Mouse (Mus musculus): ENCODE measurements at regions not wholly inside any gene's neighbourhood (a gene's known extent, or its start where the extent isn't known, plus 50 kb on each side); places are given as distances from the start of the nearest gene placed in this dataset.

DNA sequence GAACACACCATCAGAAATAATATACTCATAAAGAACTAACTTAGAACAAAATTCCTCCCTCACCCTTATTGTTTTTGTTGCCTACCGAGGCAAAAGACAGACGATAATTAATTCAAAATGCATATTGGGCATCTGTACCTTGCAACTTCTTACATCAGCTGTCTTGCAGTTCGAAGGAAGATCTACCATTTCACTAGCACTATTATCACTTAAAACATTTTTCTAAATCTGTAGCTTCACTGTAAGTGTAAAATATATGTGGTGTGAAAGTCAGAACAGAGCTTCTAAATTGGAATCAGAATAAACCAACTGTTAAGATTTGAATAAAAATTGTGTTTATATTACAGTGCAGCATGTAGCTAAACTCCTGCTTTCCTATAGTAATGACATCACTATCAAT lies 562.4 kb upstream of the Atp10a start:
- DNase-seq (ENCODE audit: low spot score in 2 of 2): no peak

GRCm38 (mm10) chr7:58078825-58079224 lies 569.0 kb upstream of the Gabra5 start:
- no peak for DNase-seq (ENCODE audit: low spot score in 2 of 2)

GRCm38 (mm10) chr7:58032975-58033374 lies 523.1 kb upstream of the Gabra5 start:
- no peak for DNase-seq (ENCODE audit: low spot score in 2 of 2)

GRCm38 (mm10) chr7:58032111-58032510 lies 522.3 kb upstream of the Gabra5 start:
- peak in 1 of 2 experiments; percentile 24 for DNase-seq (ENCODE audit: low spot score in 2 of 2)

GRCm38 (mm10) chr7:57992406-57993223 lies 482.8 kb upstream of the Gabra5 start:
- DNase-seq (ENCODE audit: low spot score in 2 of 2): peak; percentile 16 to 51

- DNase-seq (ENCODE audit: low spot score in 2 of 2): no peak
Observed at GRCm38 (mm10) chr7:57983192-57983591, 473.3 kb upstream of the Gabra5 start.

DNA sequence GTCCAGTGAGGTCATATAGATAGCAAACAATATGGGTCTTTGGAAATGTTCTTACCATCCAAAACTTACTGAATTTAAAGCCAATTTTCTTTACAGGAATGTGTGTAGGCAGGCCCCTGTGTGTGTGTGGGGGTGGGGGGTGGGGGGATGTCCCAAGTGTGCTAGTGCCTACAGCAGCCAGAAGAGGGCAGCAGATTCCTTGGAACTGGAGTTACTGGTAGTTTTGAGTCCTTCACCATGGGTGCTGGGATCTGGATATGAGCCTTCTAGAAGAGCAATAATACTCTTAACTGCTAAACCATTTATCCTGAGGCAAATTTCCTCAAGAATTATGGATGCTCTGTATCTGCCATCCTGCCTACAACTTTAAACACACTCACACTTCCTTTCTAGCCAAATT lies 456.4 kb upstream of the Gabra5 start:
- no peak for DNase-seq (ENCODE audit: low spot score in 2 of 2)

GRCm38 (mm10) chr7:57958871-57959270 lies 449.0 kb upstream of the Gabra5 start:
- no peak for DNase-seq (ENCODE audit: low spot score in 2 of 2)
